Mouse (Mus musculus) cerebellum, postnatal 25 days (tissue): ENCODE data around the gene Smad9.

Experiments used
- DNase-seq, 2 experiments: peaks; one replicate each; pipeline ENCODE4 v3.0.0; 2021; ENCODE audit warnings: mixed read lengths in 2 of 2

The Smad9 gene

DNA sequence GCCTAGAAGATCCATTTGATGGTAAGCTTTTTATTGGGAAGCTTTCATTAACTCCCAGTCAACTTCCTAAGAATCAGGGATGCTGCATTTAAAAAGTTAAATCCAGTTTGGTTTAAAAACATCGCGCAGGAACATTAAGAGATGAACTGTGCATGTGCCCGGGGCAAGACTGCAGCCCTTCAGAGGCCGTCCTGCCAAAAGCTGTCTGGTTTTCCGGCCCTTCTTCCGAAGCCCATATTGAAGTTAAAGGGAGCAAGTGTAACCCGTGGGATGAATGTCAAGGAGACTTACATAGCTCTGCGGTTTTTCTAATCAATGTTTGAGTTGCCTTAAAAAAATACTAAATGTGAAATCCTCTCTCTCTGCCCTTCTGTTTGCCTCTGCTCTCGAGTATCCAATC is 3.8 kb downstream of the Smad9 start:
- no peak for DNase-seq

GRCm38 (mm10) chr3:54760321-54761115 is 5.1 kb downstream of the Smad9 start:
- DNase-seq, result no peak

DNA sequence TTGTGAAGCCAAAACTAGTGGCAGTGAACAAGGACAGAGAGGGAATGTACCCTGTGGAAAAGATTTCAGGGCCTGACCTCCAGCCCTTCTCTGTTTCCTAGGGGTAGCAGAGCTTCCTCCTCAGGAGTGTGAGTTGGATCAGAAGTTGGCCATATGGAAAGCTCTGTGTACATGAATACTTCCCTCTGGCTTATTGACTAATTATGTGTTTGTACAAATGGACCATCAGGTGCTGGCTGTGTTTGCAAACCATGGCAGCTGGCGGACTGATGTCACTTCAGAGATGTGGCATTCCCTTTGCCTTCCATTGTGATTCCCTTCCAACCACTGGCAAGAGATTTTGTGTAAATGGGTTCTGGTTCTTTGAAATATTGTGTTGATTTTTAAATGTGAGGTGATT is 5.9 kb downstream of the Smad9 start:
- DNase-seq, result no peak

DNA sequence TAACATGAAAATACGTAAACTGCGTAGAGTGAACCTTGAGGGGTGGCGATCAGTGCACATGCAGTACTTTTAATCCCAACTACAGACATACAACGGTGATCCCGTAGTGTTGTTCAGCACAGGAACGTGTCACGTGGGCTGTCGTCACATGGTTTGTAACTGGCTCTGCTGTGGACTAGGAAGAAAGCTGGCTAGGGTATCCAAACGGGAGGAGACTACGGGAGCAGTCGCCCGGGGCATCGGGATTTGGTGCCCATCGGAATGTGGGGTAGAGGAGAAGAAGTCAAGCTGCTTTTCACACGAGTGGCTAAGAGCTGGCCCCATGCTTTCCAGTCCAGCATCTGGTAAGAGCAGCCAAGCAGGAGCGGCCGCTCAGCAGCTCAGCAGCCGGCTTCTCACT is 9.0 kb downstream of the Smad9 start:
- peak; percentile 49 to 66 for DNase-seq

DNA sequence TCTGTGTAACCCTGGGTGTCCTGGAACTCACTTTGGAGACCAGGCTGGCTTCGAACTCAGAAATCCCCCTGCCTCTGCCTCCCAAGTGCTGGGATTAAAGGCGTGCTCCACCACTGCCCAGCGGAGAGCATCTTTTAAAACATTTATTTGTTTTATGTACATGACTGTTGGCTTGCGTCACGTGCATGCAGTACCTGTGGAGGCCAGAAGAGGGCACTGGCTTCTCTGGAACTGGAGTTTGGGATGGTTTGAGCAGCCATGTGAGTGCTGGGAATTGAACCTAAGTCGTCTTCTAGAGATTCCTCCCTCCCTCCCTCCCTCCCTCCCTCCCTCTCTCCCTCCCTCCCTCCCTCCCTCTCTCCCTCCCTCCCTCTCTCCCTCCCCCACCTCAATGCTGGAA is 10.1 kb downstream of the Smad9 start:
- DNase-seq, result peak in 1 of 2 experiments; percentile 37

GRCm38 (mm10) chr3:54766034-54766433 is 10.7 kb downstream of the Smad9 start:
- no peak for DNase-seq

GRCm38 (mm10) chr3:54766811-54767210 is 11.4 kb downstream of the Smad9 start:
- DNase-seq, result no peak

GRCm38 (mm10) chr3:54768592-54768991 is 13.2 kb downstream of the Smad9 start:
- no peak for DNase-seq

GRCm38 (mm10) chr3:54769349-54770275 is 14.2 kb downstream of the Smad9 start:
- DNase-seq, result no peak

- no peak for DNase-seq
Measured at GRCm38 (mm10) chr3:54773613-54774012, 18.2 kb downstream of the Smad9 start.

- no peak for DNase-seq
Measured at GRCm38 (mm10) chr3:54775989-54776631, 20.7 kb downstream of the Smad9 start.

GRCm38 (mm10) chr3:54790601-54791000 is 35.2 kb downstream of the Smad9 start:
- no peak for DNase-seq

GRCm38 (mm10) chr3:54791822-54792677 is 36.7 kb downstream of the Smad9 start:
- no peak for DNase-seq

DNA sequence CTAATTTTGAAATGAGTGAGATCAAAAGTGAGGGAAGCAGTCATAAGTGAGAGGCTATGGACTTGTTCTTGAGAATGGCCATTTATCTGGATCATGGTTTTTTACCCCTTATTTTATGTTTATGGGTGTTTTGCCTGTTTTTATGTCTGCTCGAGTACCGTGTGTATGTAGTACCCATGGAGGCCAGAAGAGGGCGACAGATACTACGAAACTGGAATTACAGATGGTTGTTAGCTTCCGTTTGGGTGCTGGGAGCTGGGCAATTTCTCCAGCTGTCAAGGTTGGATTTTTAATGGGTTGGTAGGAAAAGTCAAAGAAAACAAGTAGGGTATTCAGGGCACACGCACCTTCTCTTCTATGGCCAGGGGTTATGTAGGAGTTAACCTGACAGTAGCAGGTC is 38.4 kb downstream of the Smad9 start:
- no peak for DNase-seq

- DNase-seq, result no peak
Measured at GRCm38 (mm10) chr3:54795379-54795778, 40.0 kb downstream of the Smad9 start.

- DNase-seq, result no peak
Measured at GRCm38 (mm10) chr3:54795806-54796205, 40.4 kb downstream of the Smad9 start.

DNA sequence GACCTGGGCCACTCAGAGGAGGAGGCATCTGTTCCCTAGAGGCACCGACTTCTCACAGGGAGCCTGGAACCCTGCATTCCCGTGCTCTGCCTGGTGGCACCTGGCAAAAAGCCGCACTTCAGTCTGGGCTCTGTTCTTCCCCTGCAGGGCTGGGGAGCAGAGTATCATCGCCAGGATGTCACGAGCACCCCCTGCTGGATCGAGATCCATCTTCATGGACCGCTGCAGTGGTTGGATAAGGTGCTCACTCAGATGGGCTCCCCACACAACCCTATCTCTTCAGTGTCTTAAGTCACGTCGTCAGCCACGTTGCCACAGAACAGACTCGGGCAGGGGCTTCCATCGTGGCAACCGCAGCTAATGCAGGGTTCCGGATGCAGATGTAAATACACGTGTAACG is 41.8 kb downstream of the Smad9 start:
- DNase-seq, result peak; percentile 51 to 73

- no peak for DNase-seq
Measured at GRCm38 (mm10) chr3:54803713-54804112, 48.3 kb downstream of the Smad9 start.

DNA sequence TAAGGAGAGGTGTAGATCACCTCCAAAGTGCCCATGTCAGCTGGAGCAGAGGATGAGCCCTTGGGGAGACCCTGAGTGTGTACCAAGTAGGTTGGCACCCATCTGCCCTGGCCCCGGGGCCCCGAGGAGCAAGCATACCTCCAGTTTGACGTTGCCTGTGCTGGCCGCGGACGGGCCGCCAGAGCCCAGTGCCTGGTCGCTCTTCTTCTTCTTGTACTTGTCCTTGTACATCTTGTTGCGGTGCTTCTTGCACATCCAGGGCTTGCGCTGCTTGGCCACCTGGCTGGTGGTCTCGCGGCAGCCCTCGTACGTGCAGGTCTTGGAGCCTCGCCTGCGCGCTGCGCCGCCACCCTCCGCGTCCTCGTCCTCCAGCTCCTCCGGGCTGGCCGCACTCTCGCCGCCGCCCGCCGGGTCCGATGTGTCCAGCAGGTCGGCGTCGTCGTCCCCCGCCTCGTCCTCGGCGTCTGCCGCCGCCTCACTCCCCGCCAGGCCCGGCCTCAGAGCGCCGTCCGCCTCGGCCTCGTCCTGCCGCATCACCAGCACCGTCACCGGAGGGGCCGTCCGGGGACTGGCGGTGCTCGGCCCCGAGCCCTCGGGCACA is 51.8 kb downstream of the Smad9 start:
- peak in 1 of 2 experiments; percentile 79 for DNase-seq

DNA sequence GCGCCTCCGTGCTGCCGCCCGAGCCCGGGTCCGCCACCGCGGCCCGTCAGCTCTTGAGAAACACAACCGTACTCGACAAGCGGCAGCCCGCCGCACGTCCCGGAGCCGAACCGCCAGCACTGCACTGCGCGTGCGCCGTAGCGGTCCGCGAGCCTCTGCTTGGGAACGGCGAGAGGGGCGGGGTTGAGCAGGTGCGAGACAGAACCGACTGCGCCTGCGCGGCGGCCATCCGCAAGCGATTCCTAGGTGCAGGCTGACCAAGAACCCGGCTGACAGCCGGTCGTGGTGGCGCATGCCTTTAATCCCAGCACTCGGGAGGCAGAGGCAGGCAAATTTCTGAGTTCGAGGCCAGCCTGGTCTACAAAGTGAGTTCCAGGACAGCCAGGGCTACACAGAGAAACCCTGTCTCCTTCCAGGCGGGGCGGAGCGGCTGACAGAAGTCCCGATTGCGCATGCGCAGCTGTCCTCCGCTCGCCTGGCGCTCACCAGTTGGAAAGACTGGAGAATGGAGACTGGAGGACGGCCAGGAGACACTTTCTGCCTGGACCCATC is 52.4 kb downstream of the Smad9 start, which contains the start of gene Rfxap:
Gene Rfxap (minus strand): TSS at position 126 of the 552 bp plus-strand sequence.
- peak; percentile 98 to 99 for DNase-seq

- DNase-seq, result no peak
Measured at GRCm38 (mm10) chr3:54809111-54809510, 53.7 kb downstream of the Smad9 start.
